Mouse (Mus musculus) ES-E14 (cell line): ENCODE measurements around the gene Dctd. TPM values are rescaled to one million over a fixed set of nuclear protein-coding genes. Genes with fewer than 3 reads are reported as not detected.

Experiments
- DNase-seq: peaks from one replicate; pipeline ENCODE4 v3.0.0-alpha.2; 2013; ENCODE audit warnings: low read depth, low spot score
- H3K27ac ChIP-seq: 2 replicates; pipeline ENCODE4 v1.5.1; 2012; ENCODE audit warnings: low read depth, mild to moderate bottlenecking, low read length, moderate library complexity, mixed read lengths; ENCODE audit not compliant: poor library complexity, insufficient read depth, severe bottlenecking
- H3K36me3 ChIP-seq: 2 replicates; pipeline ENCODE4 v1.6.1; 2012; ENCODE audit warnings: mild to moderate bottlenecking, low read length, moderate library complexity, mixed read lengths; ENCODE audit not compliant: control insufficient read depth, poor library complexity, insufficient read depth, severe bottlenecking
- H3K4me1 ChIP-seq, 2 experiments: fragments of 150-350 bp in 1 of 2; sonication (generic) in 1 of 2; 2 replicates each; pipeline ENCODE4 v1.6.1; 2012; ENCODE audit warnings: low read length in 2 of 2, mild to moderate bottlenecking in 1 of 2, mixed read lengths in 1 of 2; ENCODE audit not compliant: control insufficient read depth in 2 of 2, insufficient read depth in 2 of 2, poor library complexity in 1 of 2
- H3K4me3 ChIP-seq, 2 experiments: fragments of 150-350 bp in 1 of 2; sonication (generic) in 1 of 2; 2 replicates each; pipeline ENCODE4 v1.5.1; 2012; ENCODE audit warnings: low read length in 2 of 2, low read depth in 1 of 2, mild to moderate bottlenecking in 1 of 2, mixed read lengths in 1 of 2; ENCODE audit not compliant: insufficient read depth in 1 of 2, poor library complexity in 1 of 2, severe bottlenecking in 1 of 2
- H3K9ac ChIP-seq: 2 replicates; pipeline ENCODE4 v1.6.1; 2012; ENCODE audit warnings: low read depth, mild to moderate bottlenecking, low read length, mixed read lengths; ENCODE audit not compliant: poor library complexity, insufficient read depth, severe bottlenecking
- H3K9me3 ChIP-seq: fragments of 150-350 bp; sonication (generic); 2 replicates; pipeline ENCODE4 v1.6.1; 2012; ENCODE audit warnings: low read depth, mild to moderate bottlenecking, low read length; ENCODE audit not compliant: control insufficient read depth, insufficient read depth
- CHD2 ChIP-seq: IDR thresholded peaks from 2 replicates; pipeline ENCODE4 v1.6.1; 2014; ENCODE audit warnings: mild to moderate bottlenecking, low read depth, low read length, inconsistent platforms
- HCFC1 ChIP-seq: IDR thresholded peaks from 2 replicates; pipeline ENCODE4 v1.6.1; 2012; ENCODE audit warnings: low read length, inconsistent platforms, borderline replicate concordance; ENCODE audit not compliant: insufficient read depth
- MAFK ChIP-seq: IDR thresholded peaks from 2 replicates; pipeline ENCODE4 v1.6.1; 2014; ENCODE audit warnings: mild to moderate bottlenecking, low read depth, low read length, inconsistent platforms; ENCODE audit not compliant: insufficient read depth
- ZC3H11A ChIP-seq: IDR thresholded peaks from 2 replicates; pipeline ENCODE4 v1.6.1; 2012; ENCODE audit warnings: low read depth, mild to moderate bottlenecking, inconsistent platforms, low read length, borderline replicate concordance
- ZNF384 ChIP-seq: IDR thresholded peaks from 2 replicates; pipeline ENCODE4 v1.6.1; 2012; ENCODE audit warnings: low read depth, low read length, inconsistent platforms
- in situ Hi-C, 2 experiments: fragments of 600-800 bp; cut with MboI; formaldehyde crosslinking; loops; one replicate each; pipeline ENCODE4 v1.15.1; 2025; ENCODE audit warnings: low sequenced_read_pairs in 2 of 2, inconsistent platforms in 1 of 2; ENCODE audit not compliant: unreplicated experiment in 2 of 2
- total RNA-seq: library from RNA; depleted of rRNA; stranded (reverse); fragments of 300-350 nt; gene quantifications from 2 replicates; pipeline ENCODE4 v1.2.3, GENCODE M21; 2012

Dctd gene
- total RNA-seq, 1 experiment = 50.4 TPM

DNA sequence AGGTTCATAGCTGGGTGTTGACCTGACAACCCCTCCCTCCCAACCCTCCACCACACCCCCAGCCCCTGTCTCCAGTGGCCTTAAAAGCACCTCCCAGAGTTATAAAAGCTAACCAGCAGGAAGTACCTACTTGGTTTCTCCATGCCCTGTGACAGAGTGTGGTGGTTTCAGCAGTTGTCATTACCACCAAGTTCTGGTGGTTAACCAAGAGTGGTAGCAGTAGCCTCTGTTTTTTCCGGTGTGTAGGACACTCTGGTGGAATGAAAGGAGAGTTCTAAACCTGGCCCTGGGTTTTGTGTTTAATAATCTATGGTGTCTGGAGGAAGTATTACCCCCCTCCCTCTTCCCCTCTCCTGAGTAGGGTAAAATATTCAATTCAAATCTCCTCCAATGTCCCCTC is 24.1 kb downstream of the Dctd start:
- H3K4me3 ChIP-seq = no peak overlapping the region
- TF ChIP-seq ZNF384 = no peak
- no peak for TF ChIP-seq MAFK
- no peak for TF ChIP-seq CHD2
- TF ChIP-seq HCFC1 = no peak
- no peak for TF ChIP-seq ZC3H11A

DNA sequence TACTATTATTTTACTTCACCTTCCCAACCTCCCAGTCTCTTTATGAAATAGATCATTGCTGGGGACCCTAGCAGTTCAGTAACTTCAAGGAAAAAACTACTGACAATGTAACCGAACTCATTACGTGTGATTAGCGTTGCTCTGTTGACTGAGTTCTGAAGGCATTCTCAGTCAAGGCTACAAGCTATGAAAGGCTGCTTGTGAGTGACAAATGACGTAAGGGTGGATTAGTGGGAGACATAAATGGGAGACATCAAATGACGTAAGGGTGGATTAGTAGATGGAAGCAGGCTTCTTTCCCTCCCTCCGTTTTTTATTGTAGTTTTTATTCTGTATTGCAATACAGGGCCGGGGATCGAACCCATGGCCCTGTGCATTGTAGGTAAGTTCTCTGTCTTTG is 26.0 kb downstream of the Dctd start:
- Histone ChIP-seq H3K4me1 (peaks cover 2 to 7% of the 10 kb centered on the region in 2 experiments; a peak in 1 of 4 replicates), H3K9ac (no peak overlapping the region), H3K4me3 (no peak overlapping the region), H3K27ac (no peak overlapping the region), H3K9me3 (no peaks in the 10 kb centered on the region), H3K36me3 (peaks cover 12% of the 10 kb centered on the region)
- no peak for DNase-seq
- TF ChIP-seq ZNF384 (no peak), CHD2 (no peak), HCFC1 (no peak), ZC3H11A (no peak), MAFK (no peak)
- in situ Hi-C loops = no loop called here

More for the DNA sequence above, 24.1 kb downstream of the Dctd start:
- no peak overlapping the region for H3K27ac ChIP-seq
- H3K36me3 ChIP-seq = peaks cover 2% of the 10 kb centered on the region
- H3K9me3 ChIP-seq = no peaks in the 10 kb centered on the region
- no peak for DNase-seq
- H3K4me1 ChIP-seq = peaks cover 2 to 3% of the 10 kb centered on the region in 2 experiments; a peak in 1 of 4 replicates
- in situ Hi-C loops = no loop called here
- no peak overlapping the region for H3K9ac ChIP-seq

- H3K4me1 ChIP-seq = peaks cover 0 to 7% of the 10 kb centered on the region in 2 experiments; a peak in 1 of 4 replicates
- in situ Hi-C loops = no loop called here
- H3K4me3 ChIP-seq = no peak overlapping the region
- TF ChIP-seq HCFC1 (no peak), CHD2 (no peak), ZNF384 (no peak)
- no peaks in the 10 kb centered on the region for H3K9me3 ChIP-seq
- H3K9ac ChIP-seq = no peak overlapping the region
- peaks cover 13% of the 10 kb centered on the region for H3K36me3 ChIP-seq
- no peak for DNase-seq
- no peak overlapping the region for H3K27ac ChIP-seq
Measured at GRCm38 (mm10) chr8:48126954-48127353, 28.1 kb downstream of the Dctd start.

DNA sequence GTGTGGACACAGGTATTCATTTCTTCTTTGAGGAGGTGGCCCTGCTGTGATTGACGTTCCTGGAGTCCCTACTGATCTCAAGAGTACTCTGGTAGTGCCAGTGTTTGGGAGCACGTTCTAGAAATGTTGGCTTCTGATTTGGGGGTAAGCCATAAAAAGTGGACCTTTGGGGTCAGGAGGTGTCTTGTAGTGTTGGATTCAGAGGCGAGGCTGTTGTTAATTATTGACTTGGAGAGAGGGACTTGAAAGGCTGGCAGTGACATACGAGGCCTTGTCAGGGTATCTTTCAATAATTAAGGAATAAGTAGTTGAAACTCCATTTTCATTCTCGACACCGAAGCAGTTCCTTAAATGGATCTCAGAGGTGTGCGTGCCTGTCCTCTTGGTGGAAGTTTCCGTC is 31.4 kb downstream of the Dctd start:
- H3K4me3 ChIP-seq = no peak overlapping the region
- in situ Hi-C loops = no loop called here
- H3K27ac ChIP-seq = no peak overlapping the region
- H3K9me3 ChIP-seq = no peaks in the 10 kb centered on the region
- peaks cover 21% of the 10 kb centered on the region for H3K36me3 ChIP-seq
- TF ChIP-seq CHD2 (no peak), ZNF384 (no peak), ZC3H11A (no peak), HCFC1 (no peak), MAFK (no peak)
- DNase-seq = no peak
- peaks cover 0 to 10% of the 10 kb centered on the region in 2 experiments; a peak in 2 of 4 replicates for H3K4me1 ChIP-seq
- no peak overlapping the region for H3K9ac ChIP-seq

- TF ChIP-seq MAFK (no peak), ZNF384 (no peak), HCFC1 (no peak), ZC3H11A (no peak), CHD2 (no peak)
- Histone ChIP-seq H3K9ac (no peak overlapping the region), H3K9me3 (no peaks in the 10 kb centered on the region), H3K36me3 (peaks cover 20% of the 10 kb centered on the region), H3K4me1 (peaks cover 4 to 19% of the 10 kb centered on the region in 2 experiments; a peak in 3 of 4 replicates), H3K27ac (no peak overlapping the region), H3K4me3 (no peak overlapping the region)
- in situ Hi-C loops = no loop called here
- DNase-seq = no peak
Measured at GRCm38 (mm10) chr8:48133321-48133720, 34.4 kb downstream of the Dctd start.
